Mouse (Mus musculus): ENCODE measurements around the gene Wscd2.

DNA sequence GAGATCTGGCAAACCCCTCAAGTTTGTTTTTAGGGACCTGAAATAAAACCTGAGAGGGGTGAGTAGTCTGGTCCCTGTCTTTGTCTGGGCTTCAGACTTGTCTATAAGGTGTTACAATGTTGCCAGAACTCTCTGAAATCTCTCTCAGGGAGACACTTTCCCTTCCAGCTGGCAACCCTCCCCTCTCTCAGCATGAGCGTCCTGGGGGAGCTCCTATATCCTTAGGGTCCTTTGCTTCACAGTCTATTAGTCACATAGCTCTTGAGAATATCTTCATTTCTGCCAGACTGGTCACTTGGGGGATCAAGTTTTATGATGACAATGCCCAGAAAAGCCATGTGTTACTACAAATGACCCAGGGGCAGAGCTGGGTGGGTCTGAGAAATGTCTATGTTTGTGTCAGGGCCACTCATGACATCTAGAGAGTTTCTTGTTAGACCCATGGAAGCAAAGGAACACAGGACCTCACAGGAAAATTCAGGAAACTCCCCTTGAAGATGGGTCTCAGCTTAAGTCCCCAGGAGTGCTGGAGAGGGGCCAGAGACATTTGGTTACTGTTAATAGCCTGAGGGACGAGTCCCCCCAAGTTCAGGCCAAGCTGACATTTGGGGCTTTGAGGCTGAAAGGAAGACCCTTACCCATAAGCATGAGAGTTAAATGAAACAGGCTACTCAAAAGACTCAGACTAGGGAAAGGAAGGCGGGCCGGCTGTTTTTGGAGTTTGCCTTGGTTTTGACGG, 93.5 kb downstream of the Wscd2 start:
- TF ChIP-seq TAL1 (IDR thresholded peaks at IDR 0.05; ENCODE audit: low read length) (no peak), GATA1 (IDR thresholded peaks at IDR 0.05; ENCODE audit: low read length) (no peak)
